Mouse (Mus musculus): ENCODE data around the gene Hbq1a.

GRCm38 (mm10) chr11:32276347-32276746 lies 23.5 kb upstream of the Hbq1a start, which contains the start of gene Hba-x:
- TF ChIP-seq CTCF (IDR thresholded peaks at IDR 0.05; ENCODE audit: low read depth) (no peak), EP300 (IDR thresholded peaks at IDR 0.05; ENCODE audit: low read depth) (no peak)

All from heart, postnatal 0 days (tissue).